Mouse (Mus musculus) adrenal gland, adult 18-20 months (tissue): ENCODE results near the gene Pacsin2. TPM values are rescaled to one million over a fixed set of nuclear protein-coding genes. Genes with fewer than 3 reads are reported as not detected.

ENCODE experiments used
- DNase-seq, 2 experiments: peaks; one replicate each; pipeline ENCODE4 v3.0.0; 2021 to 2022; ENCODE audit warnings: low spot score in 2 of 2
- total RNA-seq, 2 experiments: library from RNA; stranded (reverse); gene quantifications; 1 replicate in 1 of 2; 2 replicates in 1 of 2; pipeline ENCODE4 v1.2.3; 2021

The Pacsin2 gene
- total RNA-seq, 2 experiments from 2014 or later: 88.9 to 94.8 TPM

DNA sequence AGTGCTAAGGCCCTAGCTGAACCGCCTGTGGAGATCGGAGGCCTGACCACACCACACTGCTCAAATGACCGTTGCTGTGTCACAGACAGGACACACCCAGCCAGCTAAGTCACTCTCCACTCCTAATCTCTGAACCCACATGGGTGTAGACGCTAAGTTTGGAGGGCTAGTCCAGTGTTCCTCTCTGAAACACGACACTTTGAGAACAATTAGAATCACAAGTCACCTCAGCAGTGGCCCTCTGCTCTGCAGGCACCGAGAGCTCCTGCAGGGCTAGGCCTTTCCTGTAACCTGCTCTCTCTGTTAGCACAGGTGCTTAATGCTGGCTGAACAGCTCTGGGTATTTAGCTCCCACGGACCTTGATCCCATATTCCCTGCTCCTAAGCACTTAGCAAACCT is 120.2 kb downstream of the Pacsin2 start:
- no peak for DNase-seq

DNA sequence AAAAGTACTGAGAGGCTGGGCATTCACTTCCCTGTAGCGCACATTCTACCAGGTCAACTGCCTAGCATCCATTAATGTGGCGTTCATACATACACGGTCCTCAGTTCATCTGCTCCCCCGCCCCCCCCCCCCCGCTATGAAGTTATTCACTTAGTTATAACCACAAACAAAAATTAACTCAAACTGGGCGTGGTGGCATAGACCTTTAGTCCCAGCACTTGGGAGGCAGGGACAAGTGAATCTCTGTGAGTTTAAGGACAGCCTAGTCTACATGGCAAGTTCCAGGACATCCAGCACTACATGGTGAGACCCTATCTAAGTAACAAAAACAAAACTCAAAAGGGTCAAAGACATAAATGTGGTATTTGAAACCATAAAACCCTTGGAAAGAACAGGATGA is 125.5 kb downstream of the Pacsin2 start:
- no peak for DNase-seq

DNA sequence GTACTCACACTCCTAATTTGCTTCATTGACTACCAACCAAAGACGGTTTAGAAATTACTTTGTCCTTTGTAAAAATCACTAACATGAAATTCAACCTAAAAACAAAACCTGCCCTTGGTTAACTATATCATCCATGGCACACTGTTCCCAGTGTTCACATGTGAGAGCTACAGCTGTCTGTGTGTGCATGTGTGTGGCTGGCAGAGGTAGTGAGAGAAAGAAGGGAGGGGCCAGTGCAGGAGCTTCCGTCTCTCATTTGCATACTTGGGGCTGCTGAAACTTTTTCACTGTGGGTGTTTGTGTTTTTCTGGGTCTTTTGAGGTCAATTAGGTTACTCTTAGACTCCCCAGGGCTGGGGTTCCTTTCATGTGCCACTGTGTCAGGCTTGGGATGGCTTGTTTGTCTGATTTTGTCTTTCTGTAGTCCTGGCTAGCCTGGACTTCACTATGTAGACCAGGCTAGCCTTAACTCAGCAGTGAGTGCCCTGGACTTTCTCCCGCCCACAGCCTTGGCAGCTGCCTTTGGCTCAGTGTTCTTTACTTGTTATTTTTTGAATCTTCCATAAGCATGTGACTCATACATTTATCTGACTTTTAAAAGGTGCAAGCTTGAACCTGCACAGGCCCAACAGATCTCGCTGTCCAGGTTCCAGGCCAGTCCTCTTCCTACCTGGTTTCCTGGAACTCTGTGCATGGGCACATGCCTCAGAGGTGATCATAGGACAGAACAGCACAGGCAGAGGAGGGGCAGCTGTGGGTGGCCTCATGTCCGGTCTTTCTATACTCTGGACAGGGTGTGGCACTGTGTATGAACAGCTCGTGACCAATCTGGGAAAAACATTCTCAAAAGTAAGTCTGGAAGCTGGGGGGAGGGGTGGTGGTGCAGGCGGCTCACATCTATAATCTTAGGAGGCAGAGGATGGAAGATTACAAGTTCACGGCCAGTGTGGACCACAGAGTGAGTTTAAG is 126.2 kb downstream of the Pacsin2 start:
- DNase-seq: no peak

DNA sequence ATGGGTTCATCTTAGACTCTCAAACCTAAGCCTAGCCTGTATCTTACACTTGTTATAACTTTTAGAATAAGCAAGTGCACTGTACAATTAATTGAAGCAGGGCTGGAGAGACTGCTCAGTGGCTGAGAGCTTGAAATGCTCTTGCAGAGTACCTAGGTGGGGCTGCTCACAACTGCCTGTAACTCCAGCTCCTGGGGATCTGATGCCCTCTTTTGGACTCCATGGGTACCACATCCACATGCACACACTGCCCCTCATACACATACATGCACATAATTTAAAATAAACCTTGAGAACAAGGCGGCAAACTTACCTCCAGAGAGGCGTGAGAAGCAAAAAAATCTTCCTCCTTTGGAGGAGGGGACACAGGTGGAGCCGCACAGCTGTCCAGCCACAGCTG is 132.0 kb downstream of the Pacsin2 start:
- DNase-seq: no peak

DNA sequence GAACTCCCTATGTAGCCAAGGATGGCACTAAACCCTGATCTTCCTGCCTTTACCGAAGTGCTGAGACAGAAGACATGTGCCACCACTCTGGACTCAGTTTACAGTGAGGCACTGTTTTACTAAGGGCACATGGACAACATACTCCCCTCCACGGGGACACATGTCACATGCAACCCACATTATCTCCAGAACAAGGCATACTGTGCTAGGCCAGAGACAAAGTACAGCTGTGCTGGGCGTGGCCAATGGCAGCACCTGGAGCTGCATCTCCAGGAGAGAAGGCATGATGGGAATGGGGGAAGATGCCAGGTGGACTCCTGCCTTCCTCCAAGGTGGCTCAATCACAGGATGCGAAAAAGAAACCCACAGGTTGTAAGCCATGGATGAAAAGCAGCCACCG is 135.5 kb downstream of the Pacsin2 start:
- no peak for DNase-seq

Other genes starting within 250 kb of the Pacsin2 start
- 1 to 10 TPM; 5.5 to 8.6 TPM for gene A4galt, start 212.8 kb downstream of the Pacsin2 start, total RNA-seq
- gene Arfgap3, start 114.4 kb downstream of the Pacsin2 start, total RNA-seq: 10 to 100 TPM; 22.1 to 24.5 TPM
- gene Ttll1, start 46.3 kb upstream of the Pacsin2 start, total RNA-seq: 1 to 10 TPM; 6.9 to 8.8 TPM
- 1 to 10 TPM; 3.9 to 4.8 TPM for gene Bik, start 62.3 kb upstream of the Pacsin2 start, total RNA-seq
- gene Tspo, start 99.0 kb upstream of the Pacsin2 start, total RNA-seq: 100 to 1,000 TPM; 395 to 578 TPM
- gene Mcat, start 99.2 kb upstream of the Pacsin2 start, total RNA-seq: 10 to 100 TPM; 31.1 to 41.3 TPM
- 10 to 100 TPM; 27.9 to 30.4 TPM for gene Ttll12, start 130.6 kb upstream of the Pacsin2 start, total RNA-seq